Mouse (Mus musculus): Measurements from ENCODE around the gene Cfap77.

GRCm38 (mm10) chr2:29004037-29004436 lies 50.8 kb downstream of the Cfap77 start:
- TF ChIP-seq POLR2A (IDR thresholded peaks at IDR 0.05; ENCODE audit: insufficient read length, low read depth): no peak
- no peak for TF ChIP-seq E2F4 (IDR thresholded peaks at IDR 0.05; ENCODE audit: insufficient read depth)
